Mouse (Mus musculus): Measurements from ENCODE around the gene Bhlhe40.

Gene Bhlhe40

GRCm38 (mm10) chr6:108662314-108663240, 2.1 kb downstream of the Bhlhe40 start:
- in situ Hi-C loops (cut with MboI; ENCODE audit: unreplicated experiment in 2 of 2), result loop anchor here (5.0 to 25.0 kb wide), 2 partner anchors 40 to 125 kb away; no protein-coding TSS in a partner anchor

- in situ Hi-C loops (cut with MboI; ENCODE audit: unreplicated experiment in 2 of 2), result loop anchor here (5.0 to 25.0 kb wide), 2 partner anchors 39 to 126 kb away; no protein-coding TSS in a partner anchor
Measured at GRCm38 (mm10) chr6:108663241-108664194, 3.1 kb downstream of the Bhlhe40 start.

- in situ Hi-C loops (cut with MboI; ENCODE audit: unreplicated experiment in 2 of 2), result loop anchor here (5.0 to 25.0 kb wide), 2 partner anchors 38 to 127 kb away; no protein-coding TSS in a partner anchor
Measured at GRCm38 (mm10) chr6:108664533-108665150, 4.2 kb downstream of the Bhlhe40 start.

- in situ Hi-C loops (cut with MboI; ENCODE audit: unreplicated experiment in 2 of 2), result loop anchor here in 1 of 2 experiments (5.0 to 25.0 kb wide), 2 partner anchors 37 to 128 kb away; no protein-coding TSS in a partner anchor
Measured at GRCm38 (mm10) chr6:108665587-108665986, 5.2 kb downstream of the Bhlhe40 start.

- in situ Hi-C loops (cut with MboI; ENCODE audit: unreplicated experiment in 2 of 2), result loop anchor here in 1 of 2 experiments (5.0 to 25.0 kb wide), 2 partner anchors 35 to 130 kb away; no protein-coding TSS in a partner anchor
Measured at GRCm38 (mm10) chr6:108666648-108667488, 6.4 kb downstream of the Bhlhe40 start.

- in situ Hi-C loops (cut with MboI; ENCODE audit: unreplicated experiment in 2 of 2), result loop anchor here in 1 of 2 experiments (5.0 to 25.0 kb wide), 2 partner anchors 35 to 130 kb away; no protein-coding TSS in a partner anchor
Measured at GRCm38 (mm10) chr6:108667599-108668021, 7.2 kb downstream of the Bhlhe40 start.

- in situ Hi-C loops (cut with MboI; ENCODE audit: unreplicated experiment in 2 of 2), result loop anchor here in 1 of 2 experiments (5.0 to 25.0 kb wide), 2 partner anchors 34 to 131 kb away; no protein-coding TSS in a partner anchor
Measured at GRCm38 (mm10) chr6:108668321-108668786, 7.9 kb downstream of the Bhlhe40 start.

- in situ Hi-C loops (cut with MboI; ENCODE audit: unreplicated experiment in 2 of 2), result loop anchor here in 1 of 2 experiments (25.0 kb wide), 1 partner anchor 133 kb away; no protein-coding TSS in a partner anchor
Measured at GRCm38 (mm10) chr6:108670276-108670675, 9.8 kb downstream of the Bhlhe40 start.

GRCm38 (mm10) chr6:108670821-108671220, 10.4 kb downstream of the Bhlhe40 start:
- in situ Hi-C loops (cut with MboI; ENCODE audit: unreplicated experiment in 2 of 2), result loop anchor here in 1 of 2 experiments (25.0 kb wide), 1 partner anchor 134 kb away; no protein-coding TSS in a partner anchor

GRCm38 (mm10) chr6:108672094-108672493, 11.7 kb downstream of the Bhlhe40 start:
- in situ Hi-C loops (cut with MboI; ENCODE audit: unreplicated experiment in 2 of 2), result loop anchor here in 1 of 2 experiments (25.0 kb wide), 1 partner anchor 135 kb away; no protein-coding TSS in a partner anchor

- in situ Hi-C loops (cut with MboI; ENCODE audit: unreplicated experiment in 2 of 2), result loop anchor here in 1 of 2 experiments (25.0 kb wide), 1 partner anchor 137 kb away; no protein-coding TSS in a partner anchor
Measured at GRCm38 (mm10) chr6:108674221-108674620, 13.8 kb downstream of the Bhlhe40 start.

- in situ Hi-C loops (cut with MboI; ENCODE audit: unreplicated experiment in 2 of 2), result no loop called here
Measured at GRCm38 (mm10) chr6:108676783-108677340, 16.4 kb downstream of the Bhlhe40 start.

GRCm38 (mm10) chr6:108677697-108678096, 17.3 kb downstream of the Bhlhe40 start:
- in situ Hi-C loops (cut with MboI; ENCODE audit: unreplicated experiment in 2 of 2), result no loop called here

- in situ Hi-C loops (cut with MboI; ENCODE audit: unreplicated experiment in 2 of 2), result no loop called here
Measured at GRCm38 (mm10) chr6:108678227-108678626, 17.8 kb downstream of the Bhlhe40 start.

- in situ Hi-C loops (cut with MboI; ENCODE audit: unreplicated experiment in 2 of 2), result no loop called here
Measured at GRCm38 (mm10) chr6:108680503-108680902, 20.1 kb downstream of the Bhlhe40 start.

- in situ Hi-C loops (cut with MboI; ENCODE audit: unreplicated experiment in 2 of 2), result no loop called here
Measured at GRCm38 (mm10) chr6:108681084-108681483, 20.7 kb downstream of the Bhlhe40 start.

GRCm38 (mm10) chr6:108683140-108683539, 22.7 kb downstream of the Bhlhe40 start:
- in situ Hi-C loops (cut with MboI; ENCODE audit: unreplicated experiment in 2 of 2), result no loop called here

GRCm38 (mm10) chr6:108684430-108684829, 24.0 kb downstream of the Bhlhe40 start:
- in situ Hi-C loops (cut with MboI; ENCODE audit: unreplicated experiment in 2 of 2), result no loop called here

Data from v-Abl transformed pro-B cells (cell line).